Mouse (Mus musculus) bone marrow, adult 2 months (tissue): Measurements from ENCODE around the gene Odf4.

Experiments
- CTCF ChIP-seq: fragments of 200-500 bp; IDR thresholded peaks from 2 replicates; pipeline ENCODE4 v1.5.1; 2011; ENCODE audit warnings: low read length, control low read depth; ENCODE audit not compliant: control insufficient read depth, insufficient read depth
- POLR2A ChIP-seq: fragments of 200-500 bp; IDR thresholded peaks from 2 replicates; pipeline ENCODE4 v1.6.1; 2011; ENCODE audit warnings: low read depth, mild to moderate bottlenecking, control low read depth, low read length, borderline replicate concordance; ENCODE audit not compliant: control insufficient read depth

DNA sequence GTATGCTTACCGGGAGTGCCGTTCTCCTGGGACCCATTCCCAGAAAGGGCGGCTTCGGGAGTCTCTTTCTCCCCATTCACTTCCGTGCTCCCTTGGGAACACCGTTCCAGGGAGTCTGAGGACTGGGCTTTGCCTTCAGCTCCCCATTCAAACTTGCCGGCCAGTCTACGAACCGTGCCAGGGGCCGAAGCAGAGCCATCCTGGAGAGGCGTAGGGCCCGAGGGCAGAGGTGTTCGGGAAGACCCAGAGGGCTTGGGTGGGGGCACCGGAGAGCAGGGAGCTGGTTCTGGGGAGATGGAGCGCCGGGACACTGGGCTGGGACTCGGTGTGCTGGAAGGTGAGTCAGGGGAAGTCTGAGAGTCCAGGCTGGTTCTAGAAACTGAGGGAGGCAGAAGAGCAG is 27.5 kb upstream of the Odf4 start:
- TF ChIP-seq CTCF (no peak), POLR2A (no peak)
